Mouse (Mus musculus): ENCODE measurements around the gene Ing1. TPM values are rescaled to one million over a fixed set of nuclear protein-coding genes. Genes with fewer than 3 reads are reported as not detected.

The Ing1 gene
- 44.2 and 44.7 TPM in 2 replicates for polyA plus RNA-seq (2014; fragmentation: Nextera tagmentation; extraction: Ambion mirVana)

- Histone ChIP-seq H3K36me3 (ENCODE audit: control insufficient read depth, insufficient read depth, low read length) (no peaks in the 10 kb centered on the region), H3K4me1 (ENCODE audit: control insufficient read depth, insufficient read depth, low read length) (peaks cover 20% of the 10 kb centered on the region), H3K9me3 (ENCODE audit: control insufficient read depth, low read length) (no peaks in the 10 kb centered on the region), H3K9ac (replicated peaks; ENCODE audit: low read length) (peak within 1 kb of the TSS; percentile 93), H3K27ac (replicated peaks; ENCODE audit: low read depth, low read length) (peak within 1 kb of the TSS; percentile 100), H3K4me2 (ENCODE audit: low read length) (peak within 1 kb of the TSS; percentile 67), H3K4me3 (replicated peaks; ENCODE audit: low read depth, low read length) (peak within 1 kb of the TSS; percentile 91), H3K27me3 (ENCODE audit: control insufficient read depth, insufficient read depth, low read length) (no peaks in the 10 kb centered on the region)
- ATAC-seq (ENCODE audit: low FRiP score, low TSS enrichment) (peak; percentile 86), DNase-seq (peak; percentile 99)
- under 1% methylated on average over 47 of the region's 52 CpGs for WGBS
Measured at GRCm38 (mm10) chr8:11554799-11555719, at the start of gene Ing1. Ing1 (plus strand) TSS chr8:11555571.

GRCm38 (mm10) chr8:11506074-11506473 is 49.3 kb upstream of the Ing1 start:
- no peak overlapping the region for H3K4me3 ChIP-seq (replicated peaks; ENCODE audit: low read depth, low read length)
- H3K9me3 ChIP-seq (ENCODE audit: control insufficient read depth, low read length), result no peaks in the 10 kb centered on the region
- WGBS, result 83% methylated on average over 14 of the region's 14 CpGs
- H3K9ac ChIP-seq (replicated peaks; ENCODE audit: low read length), result no peak overlapping the region
- H3K27me3 ChIP-seq (ENCODE audit: control insufficient read depth, insufficient read depth, low read length), result no peaks in the 10 kb centered on the region
- H3K4me2 ChIP-seq (ENCODE audit: low read length), result no peak overlapping the region
- H3K36me3 ChIP-seq (ENCODE audit: control insufficient read depth, insufficient read depth, low read length), result peaks cover 83% of the 10 kb centered on the region
- H3K4me1 ChIP-seq (ENCODE audit: control insufficient read depth, insufficient read depth, low read length), result no peaks in the 10 kb centered on the region
- ATAC-seq (ENCODE audit: low FRiP score, low TSS enrichment) (no peak), DNase-seq (no peak)
- H3K27ac ChIP-seq (replicated peaks; ENCODE audit: low read depth, low read length), result no peak overlapping the region

DNA sequence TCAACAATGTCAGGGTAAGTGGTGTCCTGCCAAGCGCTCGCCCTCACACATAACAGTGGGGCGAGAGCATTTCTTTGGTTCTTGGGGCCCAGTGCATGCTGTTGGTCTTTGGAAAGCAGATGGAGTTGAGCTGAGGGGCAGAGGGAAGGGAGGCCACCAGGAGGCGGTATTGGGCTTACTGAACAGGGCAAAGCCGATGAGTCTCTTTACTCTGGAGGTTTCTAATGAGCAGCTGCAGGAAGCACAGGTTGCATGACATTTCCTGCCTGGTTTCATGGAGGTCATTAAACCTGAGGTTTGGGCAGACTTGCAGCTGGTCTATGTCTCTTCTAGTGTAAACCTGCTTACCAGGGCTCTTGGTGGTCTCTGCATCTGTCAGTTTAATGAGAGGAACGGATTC is 48.6 kb upstream of the Ing1 start:
- H3K27me3 ChIP-seq (ENCODE audit: control insufficient read depth, insufficient read depth, low read length), result no peaks in the 10 kb centered on the region
- no peaks in the 10 kb centered on the region for H3K4me1 ChIP-seq (ENCODE audit: control insufficient read depth, insufficient read depth, low read length)
- H3K9me3 ChIP-seq (ENCODE audit: control insufficient read depth, low read length), result no peaks in the 10 kb centered on the region
- H3K4me2 ChIP-seq (ENCODE audit: low read length), result no peak overlapping the region
- no peak overlapping the region for H3K4me3 ChIP-seq (replicated peaks; ENCODE audit: low read depth, low read length)
- ATAC-seq (ENCODE audit: low FRiP score, low TSS enrichment) (no peak), DNase-seq (peak; percentile 66)
- no peak overlapping the region for H3K27ac ChIP-seq (replicated peaks; ENCODE audit: low read depth, low read length)
- H3K9ac ChIP-seq (replicated peaks; ENCODE audit: low read length), result no peak overlapping the region
- 71% methylated on average over 6 of the region's 6 CpGs for WGBS
- H3K36me3 ChIP-seq (ENCODE audit: control insufficient read depth, insufficient read depth, low read length), result peaks cover 90% of the 10 kb centered on the region

DNA sequence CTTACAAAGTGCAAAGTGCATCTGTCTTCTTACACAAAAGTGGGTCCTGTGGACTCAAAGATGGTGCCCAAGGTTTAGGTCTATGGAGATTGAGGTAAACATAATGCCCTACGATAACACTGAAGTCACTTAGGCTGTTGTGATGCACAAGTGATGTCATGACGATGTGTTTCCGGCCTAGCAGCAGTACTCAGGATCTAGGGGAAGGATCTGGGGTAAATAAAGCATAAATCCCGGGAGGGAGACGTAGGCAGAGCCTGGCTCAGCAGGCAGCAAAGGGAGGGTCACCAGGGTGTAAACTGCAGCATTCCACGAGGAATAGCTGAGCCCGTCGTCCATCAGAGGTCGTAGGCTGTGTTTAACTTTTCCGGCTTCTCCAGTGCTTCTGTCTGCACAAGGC is 46.5 kb upstream of the Ing1 start:
- Histone ChIP-seq H3K27ac (replicated peaks; ENCODE audit: low read depth, low read length) (no peak overlapping the region), H3K4me2 (ENCODE audit: low read length) (no peak overlapping the region), H3K4me3 (replicated peaks; ENCODE audit: low read depth, low read length) (no peak overlapping the region), H3K27me3 (ENCODE audit: control insufficient read depth, insufficient read depth, low read length) (no peaks in the 10 kb centered on the region), H3K36me3 (ENCODE audit: control insufficient read depth, insufficient read depth, low read length) (peaks cover 96% of the 10 kb centered on the region), H3K9ac (replicated peaks; ENCODE audit: low read length) (no peak overlapping the region), H3K4me1 (ENCODE audit: control insufficient read depth, insufficient read depth, low read length) (no peaks in the 10 kb centered on the region), H3K9me3 (ENCODE audit: control insufficient read depth, low read length) (no peaks in the 10 kb centered on the region)
- WGBS, result 91% methylated on average over 10 of the region's 10 CpGs
- DNase-seq (no peak), ATAC-seq (ENCODE audit: low FRiP score, low TSS enrichment) (no peak)

DNA sequence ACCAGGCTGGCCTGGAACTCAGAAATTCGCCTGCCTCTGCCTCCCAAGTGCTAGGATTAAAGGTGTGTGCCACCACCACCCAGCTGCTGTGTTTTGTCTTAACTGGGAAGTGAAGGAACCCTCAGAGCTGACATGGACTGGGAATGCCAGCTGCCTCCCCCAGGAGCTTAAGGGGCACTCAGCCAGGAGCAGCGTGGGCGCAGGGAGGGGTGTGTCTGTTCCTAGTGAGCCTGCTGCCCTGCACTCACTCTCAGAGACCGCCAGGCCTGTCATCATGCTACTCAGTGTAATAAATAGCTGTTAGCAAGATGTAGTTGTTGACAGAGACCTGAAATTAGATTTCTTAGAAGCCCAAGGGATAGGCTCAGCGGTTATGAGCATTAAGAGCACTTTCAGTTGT is 44.4 kb upstream of the Ing1 start:
- WGBS, result 94% methylated on average over 5 of the region's 5 CpGs
- Histone ChIP-seq H3K4me1 (ENCODE audit: control insufficient read depth, insufficient read depth, low read length) (no peaks in the 10 kb centered on the region), H3K4me3 (replicated peaks; ENCODE audit: low read depth, low read length) (no peak overlapping the region), H3K9me3 (ENCODE audit: control insufficient read depth, low read length) (no peaks in the 10 kb centered on the region), H3K36me3 (ENCODE audit: control insufficient read depth, insufficient read depth, low read length) (peaks cover 96% of the 10 kb centered on the region), H3K4me2 (ENCODE audit: low read length) (no peak overlapping the region), H3K9ac (replicated peaks; ENCODE audit: low read length) (no peak overlapping the region), H3K27ac (replicated peaks; ENCODE audit: low read depth, low read length) (no peak overlapping the region), H3K27me3 (ENCODE audit: control insufficient read depth, insufficient read depth, low read length) (no peaks in the 10 kb centered on the region)
- DNase-seq, result no peak
- no peak for ATAC-seq (ENCODE audit: low FRiP score, low TSS enrichment)

DNA sequence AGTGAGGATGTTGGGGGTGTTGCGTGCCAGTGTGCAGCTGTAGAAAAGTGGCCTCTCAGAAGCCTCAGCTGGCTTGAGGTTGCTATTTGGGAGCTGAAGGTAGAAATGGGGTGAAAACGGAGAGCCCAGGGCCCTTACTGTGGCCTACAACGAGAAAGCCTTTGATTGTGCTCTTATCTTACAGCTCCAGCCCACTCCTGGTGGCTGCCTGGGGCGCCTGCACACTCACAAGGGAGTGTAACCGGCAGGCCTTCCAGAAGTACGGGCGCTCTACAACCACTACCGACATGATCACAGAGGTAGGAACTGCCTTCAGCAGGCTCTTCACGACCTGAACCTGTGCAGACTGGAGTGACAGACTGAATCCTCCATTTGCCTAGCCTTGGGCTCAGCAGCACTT is 42.7 kb upstream of the Ing1 start:
- Histone ChIP-seq H3K27ac (replicated peaks; ENCODE audit: low read depth, low read length) (no peak overlapping the region), H3K9me3 (ENCODE audit: control insufficient read depth, low read length) (no peaks in the 10 kb centered on the region), H3K36me3 (ENCODE audit: control insufficient read depth, insufficient read depth, low read length) (peaks cover 92% of the 10 kb centered on the region), H3K9ac (replicated peaks; ENCODE audit: low read length) (no peak overlapping the region), H3K27me3 (ENCODE audit: control insufficient read depth, insufficient read depth, low read length) (no peaks in the 10 kb centered on the region), H3K4me1 (ENCODE audit: control insufficient read depth, insufficient read depth, low read length) (no peaks in the 10 kb centered on the region), H3K4me3 (replicated peaks; ENCODE audit: low read depth, low read length) (no peak overlapping the region), H3K4me2 (ENCODE audit: low read length) (no peak overlapping the region)
- WGBS, result 94% methylated on average over 9 of the region's 9 CpGs
- ATAC-seq (ENCODE audit: low FRiP score, low TSS enrichment) (no peak), DNase-seq (no peak)

DNA sequence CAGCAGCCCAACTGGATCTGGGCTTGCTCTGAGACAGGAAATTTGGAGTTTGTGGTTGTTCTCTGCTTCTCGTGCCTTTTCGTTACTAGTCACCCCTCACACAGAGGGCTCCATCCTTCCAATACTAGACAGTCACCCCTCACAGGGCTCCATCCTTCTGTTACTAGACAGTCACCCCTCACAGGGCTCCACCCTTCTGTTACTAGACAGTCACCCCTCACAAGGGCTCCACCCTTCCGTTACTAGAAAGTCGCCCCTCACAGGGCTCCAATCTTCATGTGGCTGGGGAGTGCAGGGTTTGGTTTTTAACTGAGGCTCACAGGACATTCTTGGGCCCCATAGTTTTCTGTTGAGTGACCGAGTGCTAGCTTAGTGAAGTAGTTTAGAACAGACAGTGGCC is 42.1 kb upstream of the Ing1 start:
- DNase-seq (no peak), ATAC-seq (ENCODE audit: low FRiP score, low TSS enrichment) (no peak)
- Histone ChIP-seq H3K4me3 (replicated peaks; ENCODE audit: low read depth, low read length) (no peak overlapping the region), H3K36me3 (ENCODE audit: control insufficient read depth, insufficient read depth, low read length) (peaks cover 92% of the 10 kb centered on the region), H3K4me1 (ENCODE audit: control insufficient read depth, insufficient read depth, low read length) (no peaks in the 10 kb centered on the region), H3K4me2 (ENCODE audit: low read length) (no peak overlapping the region), H3K27me3 (ENCODE audit: control insufficient read depth, insufficient read depth, low read length) (no peaks in the 10 kb centered on the region), H3K9me3 (ENCODE audit: control insufficient read depth, low read length) (no peaks in the 10 kb centered on the region), H3K27ac (replicated peaks; ENCODE audit: low read depth, low read length) (no peak overlapping the region), H3K9ac (replicated peaks; ENCODE audit: low read length) (no peak overlapping the region)
- WGBS, result 92% methylated on average over 5 of the region's 5 CpGs

- ATAC-seq (ENCODE audit: low FRiP score, low TSS enrichment), result no peak
- H3K36me3 ChIP-seq (ENCODE audit: control insufficient read depth, insufficient read depth, low read length), result peaks cover 74% of the 10 kb centered on the region
Measured at GRCm38 (mm10) chr8:11516292-11516691, 39.1 kb upstream of the Ing1 start.

More at GRCm38 (mm10) chr8:11516292-11516691, 39.1 kb upstream of the Ing1 start:
- Histone ChIP-seq H3K9me3 (ENCODE audit: control insufficient read depth, low read length) (no peaks in the 10 kb centered on the region), H3K4me2 (ENCODE audit: low read length) (no peak overlapping the region), H3K27ac (replicated peaks; ENCODE audit: low read depth, low read length) (no peak overlapping the region), H3K9ac (replicated peaks; ENCODE audit: low read length) (no peak overlapping the region), H3K4me3 (replicated peaks; ENCODE audit: low read depth, low read length) (no peak overlapping the region), H3K27me3 (ENCODE audit: control insufficient read depth, insufficient read depth, low read length) (no peaks in the 10 kb centered on the region), H3K4me1 (ENCODE audit: control insufficient read depth, insufficient read depth, low read length) (no peaks in the 10 kb centered on the region)
- DNase-seq, result no peak
- 97% methylated on average over 9 of the region's 9 CpGs for WGBS
